Mouse (Mus musculus): Measurements from ENCODE around the gene 1190002N15Rik. TPM values are rescaled to one million over a fixed set of nuclear protein-coding genes. Genes with fewer than 3 reads are reported as not detected.

The 1190002N15Rik gene
- total and polyA plus RNA-seq, 3 experiments, result 4.7 to 8.8 TPM; not detected in 1

- H3K4me1 ChIP-seq (ENCODE audit: control insufficient read depth in 1 of 2, insufficient read depth in 2 of 2, low read length in 2 of 2), result no peaks in the 10 kb centered on the region; a peak in 1 of 4 replicates
- H3K4me3 ChIP-seq (ENCODE audit: control insufficient read depth in 1 of 2, insufficient read depth in 1 of 2, low read depth in 2 of 2, low read length in 2 of 2), result no peak overlapping the region
- H3K27me3 ChIP-seq (ENCODE audit: control insufficient read depth in 1 of 2, insufficient read depth in 2 of 2, low read length in 2 of 2), result no peaks in the 10 kb centered on the region; a peak in 1 of 4 replicates
- no peak overlapping the region for H3K27ac ChIP-seq (ENCODE audit: control insufficient read depth, low read depth, low read length)
- DNase-seq (ENCODE audit: low read depth, low spot score), result no peak
- no peak overlapping the region for H3K9ac ChIP-seq (ENCODE audit: control insufficient read depth, low read depth, low read length, poor library complexity, severe bottlenecking)
- no peak for TF ChIP-seq SMC3 (IDR thresholded peaks at IDR 0.05; ENCODE audit: low read depth, low read length)
- TF ChIP-seq POLR2AphosphoS5 (IDR thresholded peaks at IDR 0.05; ENCODE audit: borderline replicate concordance, low read depth, low read length), result no peak
- no peak for TF ChIP-seq GABPA (IDR thresholded peaks at IDR 0.05; ENCODE audit: low read depth, low read length)
- no peak for TF ChIP-seq RAD21 (IDR thresholded peaks at IDR 0.05; ENCODE audit: low read depth, low read length)
- no peak for TF ChIP-seq HCFC1 (IDR thresholded peaks at IDR 0.05; ENCODE audit: low read depth, low read length)
- no peak for TF ChIP-seq CHD2 (IDR thresholded peaks at IDR 0.05; ENCODE audit: low read length)
- no peak for TF ChIP-seq ZNF384 (IDR thresholded peaks at IDR 0.05; ENCODE audit: low read depth, low read length)
- no peak for TF ChIP-seq ZC3H11A (IDR thresholded peaks at IDR 0.05; ENCODE audit: low read depth, low read length)
- TF ChIP-seq MYB (IDR thresholded peaks at IDR 0.05; ENCODE audit: low read depth, low read length), result no peak
- TF ChIP-seq NRF1 (IDR thresholded peaks at IDR 0.05; ENCODE audit: insufficient read depth, low read depth, low read length, poor library complexity, severe bottlenecking), result no peak
- no peak for TF ChIP-seq ZKSCAN1 (IDR thresholded peaks at IDR 0.05; ENCODE audit: low read depth, low read length)
- H3K9me3 ChIP-seq (replicated peaks; ENCODE audit: insufficient read depth, low read length), result no peaks in the 10 kb centered on the region
- peaks cover 0 to 2% of the 10 kb centered on the region in 2 experiments; a peak in 1 of 4 replicates for H3K36me3 ChIP-seq (ENCODE audit: control insufficient read depth in 1 of 2, insufficient read depth in 2 of 2, low read length in 2 of 2)
- H3K79me2 ChIP-seq (ENCODE audit: control insufficient read depth, insufficient read depth, low read length, poor library complexity), result no peaks in the 10 kb centered on the region
Measured at GRCm38 (mm10) chr9:94580071-94580737, 42.3 kb upstream of the 1190002N15Rik start.

GRCm38 (mm10) chr9:94571802-94572201, 33.9 kb upstream of the 1190002N15Rik start:
- H3K27ac ChIP-seq (ENCODE audit: control insufficient read depth, low read depth, low read length), result no peak overlapping the region
- no peak for DNase-seq (ENCODE audit: low read depth, low spot score)

GRCm38 (mm10) chr9:94568386-94568785, 30.5 kb upstream of the 1190002N15Rik start:
- Histone ChIP-seq H3K27ac (ENCODE audit: control insufficient read depth, low read depth, low read length) (no peak overlapping the region), H3K79me2 (ENCODE audit: control insufficient read depth, insufficient read depth, low read length, poor library complexity) (no peaks in the 10 kb centered on the region), H3K36me3 (ENCODE audit: control insufficient read depth in 1 of 2, insufficient read depth in 2 of 2, low read length in 2 of 2) (no peaks in the 10 kb centered on the region), H3K4me1 (ENCODE audit: control insufficient read depth in 1 of 2, insufficient read depth in 2 of 2, low read length in 2 of 2) (no peaks in the 10 kb centered on the region), H3K9me3 (replicated peaks; ENCODE audit: insufficient read depth, low read length) (no peaks in the 10 kb centered on the region), H3K27me3 (ENCODE audit: control insufficient read depth in 1 of 2, insufficient read depth in 2 of 2, low read length in 2 of 2) (no peaks in the 10 kb centered on the region), H3K4me3 (ENCODE audit: control insufficient read depth in 1 of 2, insufficient read depth in 1 of 2, low read depth in 2 of 2, low read length in 2 of 2) (no peak overlapping the region), H3K9ac (ENCODE audit: control insufficient read depth, low read depth, low read length, poor library complexity, severe bottlenecking) (no peak overlapping the region)
- no peak for DNase-seq (ENCODE audit: low read depth, low spot score)
- TF ChIP-seq BHLHE40 (IDR thresholded peaks at IDR 0.05; ENCODE audit: borderline replicate concordance, low read depth, low read length), result no peak
- TF ChIP-seq ZMIZ1 (IDR thresholded peaks at IDR 0.05; ENCODE audit: low read depth, low read length), result no peak
- no peak for TF ChIP-seq ZC3H11A (IDR thresholded peaks at IDR 0.05; ENCODE audit: low read depth, low read length)
- no peak for TF ChIP-seq MAZ (IDR thresholded peaks at IDR 0.05; ENCODE audit: low read depth, low read length)
- TF ChIP-seq MAX (IDR thresholded peaks at IDR 0.05; ENCODE audit: low read length), result no peak
- no peak for TF ChIP-seq TCF12 (IDR thresholded peaks at IDR 0.05; ENCODE audit: low read depth, low read length)
- TF ChIP-seq ELF1 (IDR thresholded peaks at IDR 0.05; ENCODE audit: low read depth, low read length), result no peak
- no peak for TF ChIP-seq GATA1 (IDR thresholded peaks at IDR 0.05; ENCODE audit: low read depth, low read length)
- TF ChIP-seq TAL1 (IDR thresholded peaks at IDR 0.05; ENCODE audit: low read length), result no peak
- TF ChIP-seq RCOR1 (IDR thresholded peaks at IDR 0.05; ENCODE audit: low read depth, low read length), result no peak
- no peak for TF ChIP-seq USF2 (IDR thresholded peaks at IDR 0.05; ENCODE audit: borderline replicate concordance in 1 of 2, insufficient read depth in 1 of 2, low read depth in 1 of 2, low read length in 2 of 2)
- TF ChIP-seq POLR2AphosphoS5 (IDR thresholded peaks at IDR 0.05; ENCODE audit: borderline replicate concordance, low read depth, low read length), result no peak
- TF ChIP-seq USF1 (IDR thresholded peaks at IDR 0.05; ENCODE audit: low read depth, low read length), result no peak
- TF ChIP-seq JUND (IDR thresholded peaks at IDR 0.05; ENCODE audit: low read depth, low read length), result no peak

More at GRCm38 (mm10) chr9:94571802-94572201, 33.9 kb upstream of the 1190002N15Rik start:
- Histone ChIP-seq H3K9ac (ENCODE audit: control insufficient read depth, low read depth, low read length, poor library complexity, severe bottlenecking) (no peak overlapping the region), H3K4me3 (ENCODE audit: control insufficient read depth in 1 of 2, insufficient read depth in 1 of 2, low read depth in 2 of 2, low read length in 2 of 2) (no peak overlapping the region), H3K4me1 (ENCODE audit: control insufficient read depth in 1 of 2, insufficient read depth in 2 of 2, low read length in 2 of 2) (no peaks in the 10 kb centered on the region), H3K36me3 (ENCODE audit: control insufficient read depth in 1 of 2, insufficient read depth in 2 of 2, low read length in 2 of 2) (no peaks in the 10 kb centered on the region), H3K9me3 (replicated peaks; ENCODE audit: insufficient read depth, low read length) (no peaks in the 10 kb centered on the region), H3K79me2 (ENCODE audit: control insufficient read depth, insufficient read depth, low read length, poor library complexity) (no peaks in the 10 kb centered on the region), H3K27me3 (ENCODE audit: control insufficient read depth in 1 of 2, insufficient read depth in 2 of 2, low read length in 2 of 2) (no peaks in the 10 kb centered on the region; a peak in 1 of 4 replicates)
- TF ChIP-seq MYB (IDR thresholded peaks at IDR 0.05; ENCODE audit: low read depth, low read length) (no peak), POLR2A (IDR thresholded peaks at IDR 0.05; ENCODE audit: control insufficient read depth in 1 of 2, insufficient read depth in 1 of 2, low read depth in 1 of 2, low read length in 2 of 2, poor library complexity in 1 of 2) (no peak), ETS1 (IDR thresholded peaks at IDR 0.05; ENCODE audit: low read depth, low read length) (no peak), MXI1 (IDR thresholded peaks at IDR 0.05; ENCODE audit: low read depth, low read length) (no peak), TBP (IDR thresholded peaks at IDR 0.05; ENCODE audit: low read depth, low read length) (no peak), USF2 (IDR thresholded peaks at IDR 0.05; ENCODE audit: borderline replicate concordance in 1 of 2, insufficient read depth in 1 of 2, low read depth in 1 of 2, low read length in 2 of 2) (no peak)

Measured in MEL (cell line).